Mouse (Mus musculus) testis, adult 2 months (tissue): ENCODE data around the gene Eps8.

ENCODE experiments used
- CTCF ChIP-seq: fragments of 200-500 bp; IDR thresholded peaks from 2 replicates; pipeline ENCODE4 v1.5.1; 2012; ENCODE audit warnings: low read depth, mild to moderate bottlenecking, inconsistent platforms, low read length, moderate library complexity; ENCODE audit not compliant: control insufficient read depth, insufficient read depth, insufficient replicate concordance
- POLR2A ChIP-seq: fragments of 200-500 bp; IDR thresholded peaks from 2 replicates; pipeline ENCODE4 v1.6.1; 2012; ENCODE audit warnings: low read depth, mild to moderate bottlenecking, inconsistent platforms, low read length, moderate library complexity; ENCODE audit not compliant: control insufficient read depth

DNA sequence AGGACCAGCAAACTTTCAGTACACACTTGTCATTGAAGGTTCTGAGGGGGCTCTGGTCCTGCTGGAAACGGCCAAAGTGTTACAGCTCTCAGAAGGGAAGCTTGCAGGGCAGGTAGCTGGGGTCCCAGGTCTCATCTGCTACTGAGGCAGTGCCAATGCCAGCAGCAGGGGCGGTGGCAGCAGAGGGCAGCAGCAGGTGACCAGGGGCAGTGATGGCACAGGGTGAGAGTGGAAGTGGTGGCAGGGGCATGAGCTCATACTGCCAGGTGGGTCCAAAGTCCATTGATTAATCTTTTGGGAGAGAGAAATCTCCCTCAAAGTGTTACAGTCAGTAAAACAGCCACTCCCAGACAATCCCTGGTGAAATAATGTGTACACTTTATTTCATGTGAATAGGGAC is 188.4 kb downstream of the Eps8 start:
- TF ChIP-seq CTCF, result no peak
- no peak for TF ChIP-seq POLR2A
